Mouse (Mus musculus) c-Kit-positive CD71-negative TER-119-negative erythroid progenitor cells, embryonic 14.5 days (primary cell): ENCODE data around the gene Lsm4.

ENCODE experiments used
- DNase-seq: peaks from one replicate; pipeline ENCODE4 v3.0.0-alpha.2; 2013; ENCODE audit warnings: low read depth

Gene Lsm4

DNA sequence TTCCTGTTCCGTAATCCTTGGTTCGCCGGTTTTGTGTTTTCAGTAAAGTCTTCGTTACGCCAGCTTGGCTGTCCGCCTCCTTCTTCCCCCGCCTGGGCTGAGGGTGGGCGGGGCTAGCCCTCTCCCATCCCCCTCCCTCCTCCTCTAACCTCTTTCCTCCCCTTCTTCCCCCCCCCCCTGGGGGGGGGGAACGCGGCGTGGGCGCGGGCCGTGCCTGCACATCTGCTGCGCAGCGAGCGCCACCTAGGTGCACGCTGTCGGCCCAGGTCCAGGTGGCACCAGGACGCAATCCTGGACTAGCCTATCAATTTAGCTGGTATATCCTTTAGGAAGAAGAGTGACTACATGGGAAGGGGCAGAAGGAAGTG is 27.5 kb downstream of the Lsm4 start:
- DNase-seq, result no peak

DNA sequence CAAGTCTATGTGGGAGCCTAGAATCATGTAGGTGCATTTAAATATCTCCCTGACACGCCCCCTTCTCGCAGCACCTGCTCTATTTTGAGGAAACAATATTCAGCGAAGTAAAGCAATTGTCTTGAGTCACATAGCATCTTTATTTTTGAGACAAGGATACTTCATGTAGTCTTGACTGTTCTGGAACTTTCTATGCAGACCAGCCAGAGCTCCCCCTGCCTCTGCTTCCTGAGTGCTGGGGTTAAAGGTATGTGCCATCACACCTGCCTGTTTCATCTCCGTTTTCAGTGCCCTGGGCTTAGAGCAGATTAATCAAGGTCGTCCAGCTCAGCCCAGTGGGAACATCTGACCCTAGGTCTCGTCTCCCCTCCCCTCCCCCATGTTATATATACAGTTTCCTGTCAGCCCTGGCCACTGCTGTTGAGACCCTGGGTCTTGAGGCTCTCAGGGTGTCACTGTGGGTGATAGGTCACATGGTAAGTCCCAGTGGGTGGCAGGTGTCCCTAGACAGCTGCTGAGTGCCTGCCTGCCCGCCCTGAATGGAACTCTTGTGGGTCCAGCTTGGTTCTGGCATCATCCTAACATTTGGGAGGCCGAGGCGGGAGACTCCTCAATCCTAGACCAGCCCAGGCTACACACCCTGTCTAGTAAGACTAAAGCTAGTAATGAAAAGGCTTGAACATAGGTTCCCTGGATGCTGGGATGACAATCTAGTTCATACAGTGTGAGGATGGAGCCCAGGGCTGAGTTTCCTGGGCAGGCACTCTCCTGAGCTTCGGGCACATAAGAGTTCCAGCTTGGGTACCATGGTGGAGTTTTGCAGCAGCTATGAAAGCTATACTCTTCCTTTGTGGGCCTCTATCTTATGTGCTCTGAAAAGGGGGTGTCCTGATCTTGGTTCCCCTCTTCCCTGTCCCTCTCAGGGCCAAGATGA is 28.3 kb downstream of the Lsm4 start:
- no peak for DNase-seq

DNA sequence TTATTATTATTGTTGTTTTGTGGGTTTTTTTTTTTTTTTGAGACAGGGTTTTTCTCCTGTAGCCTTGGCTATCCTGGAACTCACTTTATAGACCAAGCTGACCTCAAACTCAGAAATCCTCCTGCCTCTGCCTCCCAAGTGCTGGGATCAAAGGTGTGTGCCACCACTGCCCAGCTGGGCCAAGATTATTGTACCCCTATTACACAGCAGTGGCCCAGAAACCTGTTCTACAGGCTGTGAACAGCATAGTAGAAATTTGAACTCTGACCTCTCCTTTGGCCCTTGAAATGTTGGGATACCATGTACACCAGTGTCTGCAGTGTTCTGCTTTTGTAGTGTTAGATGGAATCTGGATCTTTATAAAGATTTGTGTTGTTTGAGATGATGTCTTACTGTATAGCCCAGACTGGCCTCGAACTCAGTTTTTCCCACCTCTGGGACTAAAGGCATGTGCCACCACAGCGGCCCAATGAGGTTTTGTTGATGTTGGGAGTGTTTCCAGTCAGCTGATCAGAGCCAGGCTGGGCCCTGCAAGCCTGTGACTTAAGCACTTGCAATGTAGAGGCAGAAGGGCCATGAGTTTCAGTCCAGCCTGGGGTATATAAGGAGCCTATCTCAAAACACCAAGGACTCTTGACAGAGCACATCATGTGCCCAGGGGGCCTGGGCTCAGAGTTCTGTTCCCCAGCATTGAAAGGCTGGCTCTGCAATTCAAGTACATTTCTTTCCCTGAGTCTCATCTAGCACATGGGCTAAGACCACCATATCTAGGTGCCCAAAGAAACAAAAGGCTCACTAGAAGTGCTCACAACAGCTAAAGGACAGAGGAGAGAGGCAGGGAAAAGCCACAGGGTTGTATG is 29.2 kb downstream of the Lsm4 start:
- DNase-seq, result no peak

GRCm38 (mm10) chr8:70702842-70703182 is 29.8 kb downstream of the Lsm4 start:
- no peak for DNase-seq

DNA sequence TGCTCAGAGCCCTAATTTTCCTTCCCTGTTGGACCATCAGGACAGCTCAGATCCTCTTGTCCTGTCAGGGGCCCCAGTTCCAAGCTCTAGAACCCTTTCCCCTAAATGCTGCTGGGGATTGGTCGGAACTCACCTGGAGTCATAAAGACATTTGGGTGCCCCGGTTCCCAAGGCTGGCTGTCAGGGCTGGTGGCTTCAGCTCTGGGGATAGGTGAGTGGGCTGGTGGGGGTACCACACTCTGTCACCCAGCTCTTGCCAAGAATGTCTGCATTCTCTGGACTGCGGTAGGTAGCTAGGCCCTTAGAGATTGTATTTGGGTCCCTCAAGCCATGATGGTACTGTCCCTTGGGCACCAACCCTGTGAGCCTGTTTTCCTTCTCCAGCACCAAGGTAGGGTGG is 30.2 kb downstream of the Lsm4 start, which contains the start of gene Iqcn:
Gene Iqcn, plus strand, starts transcription at position 171 of the 400 bp plus-strand sequence.
- no peak for DNase-seq

- no peak for DNase-seq
Observed at GRCm38 (mm10) chr8:70708281-70708680, 35.2 kb downstream of the Lsm4 start.

DNA sequence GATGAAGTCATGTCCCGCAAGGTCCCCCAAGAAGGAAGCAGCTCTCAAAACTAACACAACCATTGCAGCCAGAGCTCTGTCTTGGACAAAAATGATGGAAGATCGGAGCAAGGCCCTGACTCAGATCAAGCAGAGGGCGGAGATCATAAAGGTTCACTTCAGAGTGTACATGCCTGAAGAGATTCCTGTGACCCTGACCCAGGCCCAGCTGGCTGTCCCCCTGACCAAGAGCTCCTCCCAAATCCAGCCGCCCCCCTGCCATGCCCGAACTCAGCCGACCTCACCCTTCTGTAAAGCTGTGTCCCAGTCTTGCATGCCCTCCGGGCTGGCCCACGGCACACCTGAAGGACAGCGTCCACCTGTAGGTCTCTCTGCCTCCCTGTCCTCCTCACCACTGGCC is 36.7 kb downstream of the Lsm4 start:
- no peak for DNase-seq

- no peak for DNase-seq
Observed at GRCm38 (mm10) chr8:70710296-70710695, 37.2 kb downstream of the Lsm4 start.

DNA sequence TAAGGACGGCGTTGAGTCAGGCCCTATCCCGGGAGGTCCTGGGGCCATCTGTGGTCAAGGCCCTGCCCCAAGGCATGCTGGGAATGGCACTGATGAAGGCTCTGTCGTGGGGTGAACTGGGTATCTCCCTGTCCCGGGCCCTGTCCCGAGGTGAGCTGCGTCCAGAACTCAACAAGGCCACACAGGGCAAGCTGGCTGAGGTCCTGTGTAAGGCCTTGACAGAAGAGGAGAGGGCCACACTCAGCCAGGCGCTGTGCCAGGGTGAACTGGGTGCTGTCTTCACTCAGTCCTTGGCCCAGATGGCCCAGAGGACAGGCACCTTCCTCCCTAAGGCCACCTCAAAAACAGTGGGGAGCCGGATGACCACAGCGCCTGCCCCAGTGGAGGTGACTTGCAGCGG is 38.0 kb downstream of the Lsm4 start:
- no peak for DNase-seq

DNA sequence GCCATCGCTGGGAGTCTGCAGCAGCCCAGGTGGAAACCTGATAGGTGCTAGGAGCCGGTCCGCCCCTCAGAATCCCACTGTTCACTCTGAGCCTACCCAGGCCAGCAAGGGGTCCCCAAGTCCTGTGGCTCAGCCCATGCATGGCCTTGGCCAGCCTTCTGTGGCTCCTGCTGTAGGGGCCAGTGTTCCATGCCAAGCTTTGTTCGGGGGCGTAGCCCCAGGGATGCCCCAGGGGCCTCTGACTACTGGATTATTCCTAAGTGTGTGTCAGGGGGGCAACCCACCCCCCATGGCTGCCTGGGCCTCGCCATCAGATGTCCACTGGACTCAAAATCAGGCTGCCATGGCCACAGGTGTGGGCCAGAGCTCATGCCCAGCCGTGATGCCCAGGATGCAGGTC is 40.9 kb downstream of the Lsm4 start:
- DNase-seq, result no peak

DNA sequence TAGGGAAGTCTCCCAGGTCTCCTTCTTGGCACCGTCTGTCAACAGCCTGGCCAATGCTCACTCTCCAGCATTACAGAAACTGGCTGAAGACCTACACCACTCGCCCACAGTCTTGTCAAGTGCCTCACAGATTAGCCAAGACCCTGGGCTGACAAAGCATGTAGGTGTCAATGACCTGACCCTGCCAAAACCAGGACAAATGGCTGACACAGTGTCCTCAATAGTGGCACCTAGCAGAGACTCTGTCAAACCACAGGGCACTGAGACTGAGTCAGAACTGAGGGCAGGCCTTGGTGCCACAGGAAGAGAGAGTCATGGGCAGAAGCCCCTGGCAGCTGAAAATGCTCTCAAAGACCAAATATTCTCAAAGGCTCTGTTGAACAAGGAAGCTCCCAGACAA is 42.0 kb downstream of the Lsm4 start:
- no peak for DNase-seq

GRCm38 (mm10) chr8:70716521-70717400 is 43.7 kb downstream of the Lsm4 start:
- DNase-seq, result no peak

DNA sequence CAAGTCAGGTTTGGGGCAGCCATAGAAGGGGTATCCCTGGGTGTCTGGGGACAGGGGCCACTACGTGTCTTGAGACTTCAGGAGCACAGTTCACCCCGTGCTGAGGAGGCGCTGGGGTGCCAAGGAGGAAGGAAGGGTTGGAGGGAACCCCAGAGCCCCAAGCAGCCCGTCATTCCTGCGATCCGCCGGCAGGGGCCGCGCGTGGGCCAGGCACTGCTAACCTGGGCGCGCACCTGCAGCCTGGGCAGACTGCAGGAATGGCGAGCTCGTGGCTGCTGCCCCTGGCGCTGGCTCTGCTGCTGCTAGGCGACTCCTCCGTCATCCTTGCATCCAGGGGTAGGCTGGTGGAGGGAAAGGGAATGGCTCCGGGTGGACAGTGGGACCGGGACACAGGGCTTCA is 45.2 kb downstream of the Lsm4 start, which contains the start of gene Gm3336:
Gene Gm3336, plus strand, starts transcription at position 247 of the 400 bp plus-strand sequence.
- DNase-seq, result no peak

GRCm38 (mm10) chr8:70719796-70720270 is 46.8 kb downstream of the Lsm4 start:
- no peak for DNase-seq

GRCm38 (mm10) chr8:70720739-70721138 is 47.7 kb downstream of the Lsm4 start:
- DNase-seq, result no peak

DNA sequence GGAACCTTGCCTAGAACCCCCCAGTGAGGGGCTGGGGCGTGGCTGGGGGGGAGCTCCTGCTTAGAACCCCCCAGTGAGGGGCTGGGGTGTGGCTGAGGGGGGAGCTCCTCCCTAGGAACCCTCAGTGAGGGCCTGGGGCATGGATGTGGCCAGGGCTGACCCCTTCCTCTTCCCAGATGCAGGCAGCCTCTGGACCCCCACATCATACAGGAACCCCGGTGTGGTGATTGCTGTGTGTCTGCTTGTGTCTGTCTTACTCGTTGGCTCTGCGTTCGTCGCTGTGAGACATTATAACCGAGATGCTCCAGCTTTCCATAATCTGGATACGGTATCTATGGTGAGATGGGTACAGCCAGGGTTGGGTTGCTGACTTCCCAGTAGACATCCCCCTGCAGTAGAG is 48.6 kb downstream of the Lsm4 start:
- no peak for DNase-seq

DNA sequence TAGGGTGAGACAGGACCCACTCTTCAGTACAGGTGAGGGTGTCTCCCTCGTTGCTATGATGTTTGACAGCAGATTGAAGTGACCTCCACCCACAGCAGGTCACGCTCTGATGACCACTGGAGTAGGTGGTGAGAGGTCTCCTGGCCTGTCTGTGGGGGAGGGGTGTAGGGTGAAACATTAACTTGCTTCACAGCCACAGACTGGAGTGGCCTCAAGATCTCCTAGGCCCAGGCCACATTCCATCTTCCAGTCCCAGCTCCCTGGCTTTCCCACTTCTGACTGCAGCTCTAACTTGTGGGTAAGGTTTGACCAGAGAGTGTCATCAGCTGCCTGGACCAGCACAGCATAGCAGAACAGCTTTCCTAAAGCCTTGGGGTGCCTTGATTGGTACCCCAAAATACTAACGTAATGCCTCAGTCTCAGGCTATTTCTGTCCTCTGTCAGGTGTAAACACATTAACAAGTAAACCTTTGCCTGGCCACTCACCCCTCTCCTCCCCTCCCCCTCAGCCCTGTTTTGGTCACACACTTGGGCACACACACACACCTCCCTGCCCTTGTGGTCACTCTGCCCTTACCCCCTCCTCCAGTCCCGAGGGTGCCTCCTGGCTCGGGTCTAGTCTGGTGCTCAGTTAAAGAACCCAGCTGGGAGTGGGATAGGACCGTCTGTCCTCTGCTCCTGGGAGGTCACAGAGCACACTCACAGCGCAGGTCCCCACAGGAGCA is 50.6 kb downstream of the Lsm4 start, which contains the start of gene Pde4c:
Gene Pde4c, plus strand, starts transcription at position 235 of the 725 bp plus-strand sequence.
- DNase-seq, result no peak

- no peak for DNase-seq
Observed at GRCm38 (mm10) chr8:70724216-70724615, 51.2 kb downstream of the Lsm4 start.

- no peak for DNase-seq
Observed at GRCm38 (mm10) chr8:70725792-70726447, 52.9 kb downstream of the Lsm4 start.

- DNase-seq, result no peak
Observed at GRCm38 (mm10) chr8:70726721-70727120, 53.7 kb downstream of the Lsm4 start.
